Comparison of ENCODE assay signal across 8 mouse cellular contexts in genomic region chr2:19371390-19372158, GRCm38 (mm10). TPM values are rescaled to one million over a fixed set of nuclear protein-coding genes. Genes with fewer than 3 reads are reported as not detected.
DNase-seq lines count a peak whose midpoint lies in the region; ATAC-seq and TF ChIP-seq lines count a peak whose summit lies in the region.

TSS of gene Msrb2 (plus strand) at chr2:19371440.

- no peaks in the 10 kb centered on the region for H3K27me3 ChIP-seq in heart, embryonic 12.5 days (replicated peaks)
- H3K27me3 ChIP-seq in kidney, embryonic 16.5 days (ENCODE audit: insufficient read depth, low read length): no peaks in the 10 kb centered on the region

- ATAC-seq in erythroid progenitor cell, adult 5-6 weeks (replicated peaks; ENCODE audit: low FRiP score, poor library complexity, severe bottlenecking): peak; percentile 75
- peak; percentile 90 for ATAC-seq in heart, embryonic 12.5 days (ENCODE audit: insufficient number of reproducible peaks, low FRiP score)
- ATAC-seq in kidney, embryonic 16.5 days (ENCODE audit: low FRiP score, low TSS enrichment): peak; percentile 92

- H3K9me3 ChIP-seq in heart, embryonic 12.5 days (replicated peaks): no peaks in the 10 kb centered on the region
- H3K9me3 ChIP-seq in kidney, embryonic 16.5 days (ENCODE audit: low read length): no peaks in the 10 kb centered on the region

- 0 out of 2 replicates have a peak, but pooled peaks cover 2% of the 10 kb centered on the region for H3K4me1 ChIP-seq in heart, embryonic 12.5 days (replicated peaks)
- H3K4me1 ChIP-seq in kidney, embryonic 16.5 days (ENCODE audit: insufficient read depth, low read length): peaks cover 4% of the 10 kb centered on the region

- peak within 1 kb of the TSS; percentile 71 for H3K4me2 ChIP-seq in heart, embryonic 12.5 days
- peak within 1 kb of the TSS; percentile 69 for H3K4me2 ChIP-seq in kidney, embryonic 16.5 days (replicated peaks; ENCODE audit: low read depth, low read length)

- peak within 1 kb of the TSS; percentile 88 for H3K9ac ChIP-seq in heart, embryonic 12.5 days
- peak within 1 kb of the TSS; percentile 90 for H3K9ac ChIP-seq in kidney, embryonic 16.5 days (replicated peaks; ENCODE audit: low read length)

- TF ChIP-seq CTCF in brain, embryonic 14.5 days (IDR thresholded peaks at IDR 0.05; ENCODE audit: borderline replicate concordance, extremely low read depth, insufficient read depth, insufficient read length): peak; percentile 49; the same call in 1 of the 2 replicates

- under 1% methylated on average over 39 of the region's 39 CpGs for WGBS in heart, embryonic 12.5 days
- WGBS in kidney, embryonic 16.5 days: 1% methylated on average over 39 of the region's 39 CpGs

- peak; percentile 68 to 71 for DNase-seq in B cell, adult 2 months
- DNase-seq in brain, embryonic 14.5 days (ENCODE audit: low read depth): peak; percentile 76
- peak; percentile 82 for DNase-seq in liver
- peak; percentile 24 to 36 for DNase-seq in monocyte, adult 2 months (ENCODE audit: low read depth in 1 of 2, low spot score in 2 of 2)
- peak; percentile 43 to 62 for DNase-seq in spleen, postnatal 14 days (ENCODE audit: low spot score in 2 of 2)

- H3K27ac ChIP-seq in heart, embryonic 12.5 days (ENCODE audit: poor library complexity, severe bottlenecking): peak within 1 kb of the TSS; percentile 92
- peak within 1 kb of the TSS; percentile 87 for H3K27ac ChIP-seq in kidney, embryonic 16.5 days (ENCODE audit: low read length)

- TF ChIP-seq POLR2A in brain, embryonic 14.5 days (IDR thresholded peaks at IDR 0.05; ENCODE audit: borderline replicate concordance, extremely low read depth, insufficient read depth, insufficient read length, poor library complexity, severe bottlenecking): no peak

- peak within 1 kb of the TSS; percentile 92 for H3K4me3 ChIP-seq in heart, embryonic 12.5 days
- peak within 1 kb of the TSS; percentile 83 for H3K4me3 ChIP-seq in kidney, embryonic 16.5 days (ENCODE audit: low read length)

- no peaks in the 10 kb centered on the region; the same call in 1 of the 2 replicates for H3K36me3 ChIP-seq in heart, embryonic 12.5 days
- H3K36me3 ChIP-seq in kidney, embryonic 16.5 days (ENCODE audit: insufficient read depth, low read length): no peaks in the 10 kb centered on the region

RNA-seq across cellular contexts. Expression of gene Msrb2, which starts in this region (rescaled TPM):
- polyA plus RNA-seq in brain, embryonic 14.5 days (2012; rRNA removed): 7.0 and 7.4 TPM in 2 replicates
- total RNA-seq in erythroid progenitor cell, adult 5-6 weeks (2015; ENCODE audit: low replicate concordance): 9.4 TPM in 1 of 2 replicates, not detected in the other
- 0.61 and 2.1 TPM in 2 replicates for total RNA-seq in erythroid progenitor cell, adult 5-6 weeks (2017; ENCODE audit: low replicate concordance)
- polyA plus RNA-seq in heart, embryonic 12.5 days (2016; fragmentation: Nextera tagmentation; extraction: Ambion mirVana): 34.6 and 37.9 TPM in 2 replicates
- polyA plus RNA-seq in kidney, embryonic 16.5 days (2015; fragmentation: Nextera tagmentation; extraction: Ambion mirVana): 35.1 and 36.5 TPM in 2 replicates

Comparison
In these comparisons a context has a peak if more than half of its experiments do, and no peak if none do; other contexts are left out.
1. Peak in every context shown above with its lines: DNase-seq, ATAC-seq, H3K4me3 ChIP-seq and H3K27ac ChIP-seq.
2. DNase-seq: peak in every context shown above with its lines; median percentile 82 in liver; 76 in brain, embryonic 14.5 days; 70 in B cell, adult 2 months; 52 in spleen, postnatal 14 days; 30 in monocyte, adult 2 months.